Mouse (Mus musculus) midbrain, embryonic 11.5 days (tissue): ENCODE results near the gene Socs2. TPM values are rescaled to one million over a fixed set of nuclear protein-coding genes. Genes with fewer than 3 reads are reported as not detected.

Experiments used
- ATAC-seq: fragments of 200-750 bp; cut with Nextera tagmentation; 2 replicates; pipeline ENCODE4 v1.8.0; 2017; ENCODE audit warnings: moderate TSS enrichment, moderate library complexity; ENCODE audit not compliant: low FRiP score
- DNase-seq: peaks from one replicate; pipeline ENCODE4 v3.0.0; 2015; ENCODE audit warnings: low spot score; ENCODE audit errors: missing footprints
- H3K27ac ChIP-seq: fragments of 300-500 bp; sonication (generic); 2 replicates; pipeline ENCODE4 v1.5.1; 2014; ENCODE audit warnings: low read depth, low read length
- H3K27me3 ChIP-seq: fragments of 300-500 bp; sonication (generic); 2 replicates; pipeline ENCODE4 v1.6.1; 2014; ENCODE audit warnings: mild to moderate bottlenecking, low read length, moderate library complexity, mixed read lengths; ENCODE audit not compliant: control insufficient read depth, insufficient read depth
- H3K36me3 ChIP-seq: fragments of 300-500 bp; sonication (generic); 2 replicates; pipeline ENCODE4 v1.6.1; 2014; ENCODE audit warnings: mild to moderate bottlenecking, low read length, moderate library complexity, mixed read lengths; ENCODE audit not compliant: control insufficient read depth, insufficient read depth
- H3K4me1 ChIP-seq: fragments of 300-500 bp; sonication (generic); 2 replicates; pipeline ENCODE4 v1.6.1; 2014; ENCODE audit warnings: low read length; ENCODE audit not compliant: control insufficient read depth, insufficient read depth
- H3K4me2 ChIP-seq: fragments of 300-500 bp; sonication (generic); 2 replicates; pipeline ENCODE4 v1.6.1; 2014; ENCODE audit warnings: mild to moderate bottlenecking, moderate library complexity
- H3K4me3 ChIP-seq: fragments of 300-500 bp; sonication (generic); 2 replicates; pipeline ENCODE4 v1.5.1; 2014; ENCODE audit warnings: low read depth, low read length
- H3K9ac ChIP-seq: fragments of 300-500 bp; sonication (generic); 2 replicates; pipeline ENCODE4 v1.6.1; 2014; ENCODE audit warnings: low read length
- H3K9me3 ChIP-seq: fragments of 300-500 bp; sonication (generic); 2 replicates; pipeline ENCODE4 v1.6.1; 2016; ENCODE audit warnings: low read length; ENCODE audit not compliant: control insufficient read depth
- WGBS: fragments of 180-500 bp; shearing (Covaris S2); extraction: QIAGEN DNeasy Blood & Tissue Kit; methylation state at CpG from one replicate; pipeline ENCODE4 v1.1.7; 2014; 5-methylcytosine and 5-hydroxymethylcytosine counted together
- polyA plus RNA-seq: library from polyadenylated mRNA; unstranded; fragments of >200 nt; fragmentation: Nextera tagmentation; extraction: Ambion mirVana; gene quantifications from 2 replicates; pipeline ENCODE4 v1.2.1, GENCODE M21; 2014

The Socs2 gene
- polyA plus RNA-seq, 1 experiment from 2014 or later, result 28.8 TPM

- Histone ChIP-seq H3K36me3 (no peaks in the 10 kb centered on the region), H3K4me3 (no peak overlapping the region), H3K4me1 (no peaks in the 10 kb centered on the region), H3K27me3 (no peaks in the 10 kb centered on the region), H3K27ac (no peak overlapping the region), H3K4me2 (no peak overlapping the region), H3K9me3 (no peaks in the 10 kb centered on the region), H3K9ac (no peak overlapping the region)
- 93% methylated on average over 1 of the region's 1 CpGs for WGBS
- no peak for DNase-seq
- no peak for ATAC-seq
Measured at GRCm38 (mm10) chr10:95429111-95429510, 12.1 kb upstream of the Socs2 start.

GRCm38 (mm10) chr10:95426207-95427115 is 9.5 kb upstream of the Socs2 start:
- Histone ChIP-seq H3K4me3 (no peak overlapping the region), H3K36me3 (no peaks in the 10 kb centered on the region), H3K9ac (no peak overlapping the region), H3K9me3 (no peaks in the 10 kb centered on the region), H3K4me1 (no peaks in the 10 kb centered on the region), H3K27ac (no peak overlapping the region), H3K4me2 (no peak overlapping the region), H3K27me3 (no peaks in the 10 kb centered on the region)
- no peak for ATAC-seq
- 91% methylated on average over 9 of the region's 9 CpGs for WGBS
- no peak for DNase-seq

GRCm38 (mm10) chr10:95422681-95423080 is 5.7 kb upstream of the Socs2 start:
- Histone ChIP-seq H3K9me3 (no peaks in the 10 kb centered on the region), H3K4me2 (no peak overlapping the region), H3K9ac (no peak overlapping the region), H3K27ac (no peak overlapping the region), H3K27me3 (no peaks in the 10 kb centered on the region), H3K4me1 (peaks cover under 1% of the 10 kb centered on the region; the same call in 1 of the 2 replicates), H3K36me3 (no peaks in the 10 kb centered on the region), H3K4me3 (no peak overlapping the region)
- DNase-seq (no peak), ATAC-seq (no peak)
- WGBS, result 89% methylated on average over 5 of the region's 5 CpGs

- no peaks in the 10 kb centered on the region; the same call in 1 of the 2 replicates for H3K27me3 ChIP-seq
- DNase-seq (no peak), ATAC-seq (no peak)
- no peaks in the 10 kb centered on the region for H3K9me3 ChIP-seq
- H3K4me3 ChIP-seq, result no peak overlapping the region
- 76% methylated on average over 10 of the region's 10 CpGs for WGBS
- no peak overlapping the region for H3K27ac ChIP-seq
- H3K9ac ChIP-seq, result no peak overlapping the region
- peaks cover 5% of the 10 kb centered on the region for H3K4me1 ChIP-seq
- H3K4me2 ChIP-seq, result no peak overlapping the region
- no peaks in the 10 kb centered on the region for H3K36me3 ChIP-seq
Measured at GRCm38 (mm10) chr10:95420284-95420683, 3.3 kb upstream of the Socs2 start.

- Histone ChIP-seq H3K4me3 (no peak overlapping the region), H3K36me3 (no peaks in the 10 kb centered on the region), H3K4me1 (peaks cover 8% of the 10 kb centered on the region), H3K9ac (no peak overlapping the region), H3K9me3 (no peaks in the 10 kb centered on the region), H3K27me3 (no peaks in the 10 kb centered on the region; the same call in 1 of the 2 replicates), H3K4me2 (no peak overlapping the region), H3K27ac (no peak overlapping the region)
- 96% methylated on average over 3 of the region's 3 CpGs for WGBS
- ATAC-seq (no peak), DNase-seq (no peak)
Measured at GRCm38 (mm10) chr10:95419726-95420125, 2.7 kb upstream of the Socs2 start.

GRCm38 (mm10) chr10:95418631-95419030 is 1.7 kb upstream of the Socs2 start:
- Histone ChIP-seq H3K9me3 (no peaks in the 10 kb centered on the region), H3K36me3 (no peaks in the 10 kb centered on the region), H3K27ac (no peak overlapping the region), H3K27me3 (peaks cover under 1% of the 10 kb centered on the region), H3K4me3 (no peak overlapping the region), H3K4me2 (no peak overlapping the region), H3K9ac (no peak overlapping the region), H3K4me1 (peaks cover 10% of the 10 kb centered on the region)
- ATAC-seq (no peak), DNase-seq (no peak)
- 62% methylated on average over 6 of the region's 6 CpGs for WGBS

GRCm38 (mm10) chr10:95417496-95418236 is 686 bp upstream of the Socs2 start:
- H3K27ac ChIP-seq, result no peak overlapping the region
- H3K27me3 ChIP-seq, result peaks cover 4% of the 10 kb centered on the region
- 1% methylated on average over 25 of the region's 25 CpGs for WGBS
- peaks cover 10% of the 10 kb centered on the region for H3K4me1 ChIP-seq
- DNase-seq (peak; percentile 94), ATAC-seq (peak; percentile 28)
- peak overlapping the region; percentile 63 for H3K4me3 ChIP-seq
- peak overlapping the region; percentile 39; the same call in 1 of the 2 replicates for H3K9ac ChIP-seq
- peak overlapping the region; percentile 98 for H3K4me2 ChIP-seq
- no peaks in the 10 kb centered on the region for H3K36me3 ChIP-seq
- no peaks in the 10 kb centered on the region for H3K9me3 ChIP-seq

GRCm38 (mm10) chr10:95416361-95416684 is 657 bp downstream of the Socs2 start:
- Histone ChIP-seq H3K9me3 (no peaks in the 10 kb centered on the region), H3K27me3 (peaks cover 4% of the 10 kb centered on the region), H3K9ac (peak overlapping the region; percentile 63), H3K4me3 (peak overlapping the region; percentile 63), H3K4me2 (peak overlapping the region; percentile 98), H3K27ac (peak overlapping the region; percentile 55), H3K36me3 (no peaks in the 10 kb centered on the region), H3K4me1 (peaks cover 10% of the 10 kb centered on the region)
- DNase-seq (peak; percentile 94), ATAC-seq (no peak)
- WGBS, result under 1% methylated on average over 28 of the region's 34 CpGs
